In the genomic region with DNA sequence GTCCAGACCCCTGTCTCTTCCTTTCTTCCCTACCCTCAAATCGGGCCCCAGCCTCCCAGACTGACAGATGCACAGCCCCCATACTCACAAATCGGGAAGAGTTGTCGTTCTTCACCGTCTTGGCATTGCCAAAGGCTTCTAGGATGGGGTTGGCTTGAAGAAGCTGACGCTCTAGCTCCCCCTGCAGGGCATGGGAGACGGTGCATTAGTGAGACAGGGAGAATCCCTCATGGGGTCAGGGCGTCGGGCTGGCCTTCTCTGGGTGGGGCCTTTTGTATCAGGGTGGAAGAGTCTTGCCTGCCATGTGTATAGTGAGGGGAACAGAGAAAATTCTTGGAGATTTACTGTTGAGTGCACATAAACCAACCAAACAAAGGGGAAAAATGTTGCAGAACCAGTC, we compare ENCODE assay signal across 10 mouse cellular contexts. TPM values are rescaled to one million over a fixed set of nuclear protein-coding genes. Genes with fewer than 3 reads are reported as not detected.
DNase-seq lines count a peak whose midpoint lies in the region; ATAC-seq lines count a peak whose summit lies in the region.
"Had no signal": no experiment of that assay in that cellular context is flagged by ENCODE, and none has a peak within 500 bp of the region (broad histone marks: within the 10 kb centered on the region; RNA-seq: fewer than 3 reads in every experiment).

No protein-coding gene starts in this region.

- DNase-seq in layer of hippocampus, postnatal 10 days (ENCODE audit: low spot score in 2 of 2), result peak; percentile 52 to 64
- DNase-seq in layer of hippocampus, adult 9-11 months, result no peak
- DNase-seq in ES-CJ7 (ENCODE audit: low read depth, low spot score), result peak; percentile 89
- DNase-seq in adrenal gland, adult 18-20 months (ENCODE audit: low spot score in 2 of 2), result peak; percentile 46 to 59
- DNase-seq in embryo, embryonic 11.5 days (ENCODE audit: low read depth, low spot score), result peak; percentile 32
- DNase-seq in kidney, postnatal 4 days, result peak; percentile 72 to 79
- peak; percentile 51 for DNase-seq in right cerebral cortex, postnatal 4 days

- ATAC-seq in inflammation-experienced regulatory T-cells, adult 6 months, result no peak

RNA-seq across cellular contexts. Expression of a gene that starts 15.1 kb away (rescaled TPM):
- 10 to 100 TPM; 17.6 to 17.9 TPM for total RNA-seq in layer of hippocampus, postnatal 10 days (2021)
- total RNA-seq in adrenal gland, adult 18-20 months (2021), result 1 to 10 TPM; 5.5 to 6.6 TPM
- polyA plus RNA-seq in inflammation-experienced regulatory T-cells, adult 6 months (2017; shearing (Covaris generic)), result not detected

RNA-seq across cellular contexts. Expression of a gene that starts 53.0 kb away (rescaled TPM):
- not detected for total RNA-seq in layer of hippocampus, postnatal 10 days (2021)
- not detected for total RNA-seq in adrenal gland, adult 18-20 months (2021)
- polyA plus RNA-seq in inflammation-experienced regulatory T-cells, adult 6 months (2017; shearing (Covaris generic)), result not detected
- polyA plus RNA-seq: heart, embryonic 15.5 days; neural tube, embryonic 14.5 days had no signal
